Mouse (Mus musculus) neutrophil, adult 5-6 weeks (primary cell): ENCODE data around the gene Fmnl2. TPM values are rescaled to one million over a fixed set of nuclear protein-coding genes. Genes with fewer than 3 reads are reported as not detected.
A peak's percentile ranks its signal among the peaks of the same experiment; 100 is the strongest.

ENCODE experiments used
- ATAC-seq: fragments of 151-379, 151-347 bp; 2 replicates; pipeline ENCODE4 v1.8.0; 2017; ENCODE audit warnings: mild to moderate bottlenecking, moderate TSS enrichment; ENCODE audit not compliant: insufficient number of reproducible peaks, poor library complexity, low FRiP score, severe bottlenecking; ENCODE audit errors: extremely low read depth
- total RNA-seq: library from RNA; stranded (forward); fragments of 200-1000 nt; gene quantifications from 2 replicates; pipeline ENCODE4 v1.2.3, GENCODE M21; 2017

Fmnl2 gene
- total RNA-seq, 1 experiment from 2014 or later: 1.2 TPM

DNA sequence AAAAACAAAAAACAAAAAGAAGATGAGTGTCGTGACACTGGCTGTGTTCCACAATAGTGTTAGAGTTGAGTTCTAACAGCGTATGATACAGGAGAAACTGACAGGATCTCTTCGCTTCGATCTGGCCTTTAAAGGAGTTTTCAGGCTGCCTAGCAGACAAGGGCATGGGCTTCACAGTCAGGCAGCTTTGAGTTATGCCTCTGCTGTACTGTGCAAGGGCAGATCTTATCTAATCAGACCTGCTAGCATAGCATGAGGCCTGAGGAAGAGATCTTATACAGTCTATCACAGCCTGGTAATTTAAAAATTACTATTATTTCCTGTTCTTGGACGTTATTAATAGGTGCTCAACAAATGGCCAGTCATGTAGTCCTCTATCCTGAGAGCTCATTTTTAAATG is 86.9 kb downstream of the Fmnl2 start:
- no peak for ATAC-seq

- ATAC-seq: no peak
Observed at GRCm38 (mm10) chr2:52946074-52946473, 88.4 kb downstream of the Fmnl2 start.

- no peak for ATAC-seq
Observed at GRCm38 (mm10) chr2:52946524-52947186, 89.0 kb downstream of the Fmnl2 start.

DNA sequence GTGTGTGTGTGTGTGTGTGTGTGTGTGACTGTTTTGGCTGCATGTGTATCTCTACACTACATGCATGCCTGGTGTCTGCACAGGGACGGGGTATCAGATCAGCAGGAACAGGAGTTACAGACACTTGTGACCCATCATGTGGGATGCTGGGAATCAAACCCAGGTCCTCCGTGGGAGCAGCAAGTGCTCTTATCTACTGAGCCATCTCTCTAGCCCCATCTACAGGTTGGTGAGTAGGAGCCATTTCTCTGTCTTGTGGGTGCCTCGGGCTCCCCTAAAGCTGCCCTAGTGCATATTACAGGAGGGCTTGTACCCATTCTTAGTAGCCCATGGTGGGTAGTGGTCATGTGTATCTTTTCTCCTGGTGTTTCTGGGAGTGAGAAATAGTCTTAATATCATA is 90.7 kb downstream of the Fmnl2 start:
- ATAC-seq: no peak

GRCm38 (mm10) chr2:52949556-52949955 is 91.9 kb downstream of the Fmnl2 start:
- ATAC-seq: no peak

GRCm38 (mm10) chr2:52950226-52950625 is 92.6 kb downstream of the Fmnl2 start:
- ATAC-seq: no peak

DNA sequence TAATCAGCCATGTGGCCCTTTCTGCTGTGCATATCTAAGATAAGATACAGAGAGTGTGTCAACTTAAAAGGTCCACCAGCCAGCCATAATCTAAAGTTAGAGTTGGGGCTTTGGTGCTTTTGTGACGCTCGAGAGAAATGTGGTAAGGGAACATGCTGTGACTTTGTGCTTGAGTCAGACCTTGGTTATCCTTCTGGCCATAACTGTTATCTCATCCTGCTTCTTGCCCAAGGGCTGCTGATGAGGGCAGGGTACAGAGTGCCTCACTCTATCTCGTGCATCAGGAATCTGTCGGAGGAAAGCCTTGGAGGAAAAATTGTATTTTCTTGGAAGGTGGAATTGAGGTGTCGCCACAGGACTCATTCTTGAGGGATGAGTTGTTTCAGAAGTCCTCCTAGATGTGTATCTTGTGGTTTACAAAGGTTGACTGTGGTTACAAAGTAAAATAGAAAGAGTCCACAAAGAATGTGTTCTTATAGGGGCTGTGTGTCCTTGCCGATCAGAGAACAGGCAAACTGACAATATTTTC is 94.6 kb downstream of the Fmnl2 start:
- ATAC-seq: no peak

DNA sequence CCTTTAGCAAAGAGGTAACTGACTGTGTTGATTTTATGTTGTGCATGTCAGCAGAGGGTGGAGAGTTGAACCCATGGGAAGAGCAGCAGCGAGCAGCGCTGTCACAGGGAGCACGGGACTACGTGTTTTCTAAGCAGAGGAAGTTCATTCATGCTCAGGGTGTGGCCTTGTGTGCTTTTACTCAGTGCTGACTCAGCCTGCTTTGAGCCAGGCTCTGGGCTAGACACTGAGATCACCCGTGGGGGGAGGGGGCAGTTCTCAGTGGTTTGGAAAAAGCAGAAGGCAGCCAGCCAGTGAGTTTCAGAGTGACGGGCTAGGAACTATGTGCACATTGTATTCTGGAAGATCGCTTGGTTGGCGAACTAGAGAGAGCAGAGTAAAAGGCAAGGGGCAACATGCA is 97.4 kb downstream of the Fmnl2 start:
- ATAC-seq: peak; percentile 98

DNA sequence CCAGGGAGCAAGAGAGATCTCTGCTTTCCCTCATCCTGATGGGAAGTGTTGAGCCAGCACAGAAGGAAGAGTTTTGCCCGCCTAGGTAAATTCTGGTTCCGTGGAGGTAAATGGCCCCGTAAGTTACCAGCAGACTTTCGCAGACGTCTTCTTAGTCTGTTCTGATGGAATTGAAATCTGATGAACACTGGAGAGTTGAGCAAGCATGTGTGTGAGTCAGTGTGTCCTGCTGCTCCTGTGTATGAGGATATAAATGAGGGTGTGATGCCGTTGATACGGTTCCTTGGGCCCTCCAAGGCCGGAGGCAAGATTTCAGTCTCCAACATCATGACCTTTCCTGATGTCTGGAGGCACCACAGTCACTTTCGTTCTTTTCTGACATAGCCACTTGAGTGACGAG is 98.2 kb downstream of the Fmnl2 start:
- ATAC-seq: no peak

DNA sequence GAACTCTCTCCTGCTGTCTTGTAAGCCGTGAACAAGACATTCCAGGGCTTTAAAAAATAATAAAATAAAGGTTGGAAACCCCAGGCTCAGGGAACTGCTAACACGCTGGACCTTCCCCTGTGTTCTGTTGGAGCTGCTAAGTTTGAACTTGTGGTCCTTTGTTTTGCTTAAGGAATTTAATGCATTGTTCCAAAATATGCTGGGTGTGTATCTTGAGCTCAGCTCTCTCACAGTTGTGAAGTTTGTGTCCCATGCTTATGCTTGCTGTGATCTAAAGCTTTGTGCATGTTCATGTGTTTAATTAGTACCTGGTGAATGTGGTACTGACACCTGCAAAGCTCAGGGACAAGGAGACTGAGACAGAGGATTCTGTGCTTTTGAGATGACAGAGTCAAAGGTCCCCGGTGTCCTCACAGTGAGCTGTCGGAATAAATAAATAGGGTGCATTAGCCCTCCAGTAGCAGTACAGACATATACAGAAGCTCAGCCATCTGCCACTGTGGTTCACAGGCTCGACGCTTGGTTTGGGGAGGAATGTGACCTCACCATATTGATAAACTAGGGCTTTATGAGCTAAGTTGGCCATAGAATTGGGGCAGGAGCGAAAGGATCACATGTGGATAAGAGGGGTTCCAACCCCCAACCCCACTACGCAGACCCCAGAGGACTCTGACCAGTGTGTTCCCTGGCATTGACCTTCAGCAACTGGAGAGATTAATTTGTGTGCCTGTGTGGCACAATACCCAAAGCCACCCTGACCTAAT is 100.3 kb downstream of the Fmnl2 start:
- ATAC-seq: no peak

GRCm38 (mm10) chr2:52958535-52959290 is 101.1 kb downstream of the Fmnl2 start:
- ATAC-seq: no peak

- ATAC-seq: peak; percentile 23; the same call in 1 of the 2 replicates
Observed at GRCm38 (mm10) chr2:52959291-52959621, 101.6 kb downstream of the Fmnl2 start.

- ATAC-seq: no peak
Observed at GRCm38 (mm10) chr2:52959982-52960381, 102.3 kb downstream of the Fmnl2 start.

DNA sequence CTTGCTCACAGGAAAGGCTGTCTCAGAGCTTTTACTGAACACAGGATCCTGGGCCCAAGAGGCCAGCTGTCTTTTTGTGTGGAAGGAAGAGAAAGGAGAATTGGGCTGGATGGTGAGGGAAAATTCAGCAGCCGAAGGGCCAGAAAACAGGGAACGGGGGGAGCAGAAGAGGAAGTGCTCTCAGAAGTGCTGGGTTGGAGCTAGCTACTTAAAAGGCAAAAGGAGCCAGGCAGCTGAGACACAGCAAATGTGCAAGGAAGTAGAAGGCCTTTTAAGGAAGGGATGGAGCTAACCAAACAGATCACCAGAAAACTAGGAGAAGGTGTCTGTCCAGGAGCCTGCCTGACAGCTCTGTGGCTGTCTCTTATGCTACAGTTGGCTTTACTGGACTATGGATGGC is 103.0 kb downstream of the Fmnl2 start:
- ATAC-seq: no peak

DNA sequence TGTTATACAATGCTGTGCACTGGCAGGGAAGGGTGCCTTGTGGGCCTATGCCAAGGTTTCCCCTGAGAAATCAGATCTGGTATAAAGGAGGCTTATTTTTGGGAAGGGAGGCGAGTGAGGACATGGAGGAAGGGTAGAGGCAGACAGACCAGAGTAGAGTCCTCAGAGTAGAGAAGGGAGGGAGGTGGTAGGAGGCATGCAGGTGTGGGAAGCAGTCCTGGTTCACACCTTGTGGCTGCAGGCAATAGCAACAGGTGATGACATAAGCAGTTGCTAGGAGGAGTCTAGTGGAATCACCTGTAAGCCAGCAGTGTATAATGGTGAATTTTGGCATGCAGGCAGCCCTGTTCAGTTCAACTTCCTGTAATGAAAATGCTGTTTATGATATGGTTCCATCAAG is 105.8 kb downstream of the Fmnl2 start:
- no peak for ATAC-seq

DNA sequence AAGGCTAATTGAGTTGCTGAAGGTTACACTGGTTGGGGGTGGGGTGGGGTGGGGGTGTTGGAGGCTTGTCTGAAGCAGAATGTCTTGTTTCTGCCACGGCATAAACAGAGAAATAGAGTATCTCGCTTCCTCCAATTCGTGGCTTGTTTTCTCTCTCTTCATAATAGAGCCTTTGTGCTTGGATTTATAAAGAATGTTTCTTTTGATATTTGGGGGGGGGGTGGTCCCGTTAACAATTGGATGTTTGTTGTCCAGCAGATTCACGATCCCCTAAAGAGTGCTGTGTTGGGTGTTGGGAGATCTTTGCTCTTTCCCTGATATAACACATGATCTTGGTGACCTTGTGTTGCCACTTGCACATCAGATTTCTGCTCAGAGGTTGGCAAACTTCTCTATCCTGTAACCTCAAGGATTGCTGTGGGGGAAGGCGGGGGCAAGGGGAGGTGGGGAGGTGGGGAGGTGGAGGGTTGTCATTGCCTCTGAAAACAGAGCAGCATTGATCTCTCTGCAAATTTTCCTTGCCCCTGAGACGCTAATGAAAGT is 106.8 kb downstream of the Fmnl2 start:
- no peak for ATAC-seq

DNA sequence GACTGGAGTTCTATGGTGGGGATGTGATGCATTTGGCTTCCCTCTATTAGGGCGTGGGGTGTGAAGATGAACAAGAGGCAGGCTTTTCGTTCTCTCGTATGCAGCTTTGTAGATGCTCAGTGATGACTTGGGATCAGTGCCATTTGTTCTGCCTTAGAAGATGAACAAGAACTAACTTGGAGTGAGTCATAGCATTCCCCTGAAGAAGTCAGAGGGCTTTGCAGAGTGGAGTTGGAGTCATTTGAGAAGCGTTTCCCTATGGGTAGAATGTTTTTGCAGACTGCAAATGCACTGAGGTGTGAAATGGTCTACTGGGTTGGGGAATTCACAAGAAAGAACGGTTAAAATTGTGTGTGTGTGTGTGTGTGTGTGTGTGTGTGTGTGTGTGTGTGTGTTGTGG is 108.6 kb downstream of the Fmnl2 start:
- no peak for ATAC-seq

- ATAC-seq: peak; percentile 42; the same call in 1 of the 2 replicates
Observed at GRCm38 (mm10) chr2:52966820-52967460, 109.3 kb downstream of the Fmnl2 start.

DNA sequence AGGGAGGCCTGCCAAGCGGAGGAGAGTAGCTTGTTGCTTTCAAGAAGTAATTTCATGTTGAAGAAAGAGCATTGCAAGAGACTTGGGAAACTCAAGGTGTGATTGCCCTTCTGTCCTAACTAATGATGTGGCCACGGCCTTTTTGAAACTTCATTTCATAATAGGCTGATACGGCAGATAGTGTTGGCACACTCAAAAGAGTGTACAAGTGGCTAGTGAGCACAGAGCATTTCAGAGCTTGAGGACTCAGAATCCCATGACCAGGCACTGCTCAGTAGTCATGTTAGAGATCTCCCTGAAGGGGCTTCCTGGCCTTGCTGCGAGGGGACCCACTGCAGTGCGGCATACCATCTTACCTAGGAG is 109.8 kb downstream of the Fmnl2 start:
- ATAC-seq: no peak
